Mouse (Mus musculus) erythroblast, embryonic 14.5 days (primary cell): ENCODE measurements at regions not wholly inside any gene's neighbourhood (a gene's known extent, or its start where the extent isn't known, plus 50 kb on each side); places are given as distances from the start of the nearest gene placed in this dataset.

Source experiments
- GATA1 ChIP-seq: IDR thresholded peaks from 2 replicates; pipeline ENCODE4 v1.6.1; 2012; ENCODE audit warnings: low read length, inconsistent platforms, mixed read lengths
- TAL1 ChIP-seq: IDR thresholded peaks from 3 replicates; pipeline ENCODE4 v1.6.1; 2012; ENCODE audit warnings: low read length, inconsistent platforms, mixed read lengths

GRCm38 (mm10) chr10:118984580-118984979 is 114.6 kb upstream of the Dyrk2 start:
- TF ChIP-seq GATA1 (no peak), TAL1 (no peak)
